Mouse (Mus musculus): ENCODE results near the gene Myzap.

The Myzap gene

GRCm38 (mm10) chr9:71550176-71550575 lies 42.0 kb downstream of the Myzap start:
- Histone ChIP-seq H3K4me3 (replicated peaks; ENCODE audit: low read length) (no peak overlapping the region), H3K27me3 (ENCODE audit: insufficient read depth, low read length) (no peaks in the 10 kb centered on the region), H3K36me3 (ENCODE audit: insufficient read depth, low read length) (no peaks in the 10 kb centered on the region), H3K9me3 (ENCODE audit: low read length) (peaks cover 6% of the 10 kb centered on the region), H3K4me1 (replicated peaks; ENCODE audit: low read depth, low read length) (no peaks in the 10 kb centered on the region; the same call in 1 of the 2 replicates)
- TF ChIP-seq NANOG (IDR thresholded peaks at IDR 0.05; ENCODE audit: borderline replicate concordance, low read length) (no peak), CTCF (conservative IDR thresholded peaks at IDR 0.05; ENCODE audit: low read length) (no peak), POU5F1 (IDR thresholded peaks at IDR 0.05; ENCODE audit: borderline replicate concordance, low read length) (no peak)

GRCm38 (mm10) chr9:71547704-71548275 lies 44.4 kb downstream of the Myzap start:
- no peak overlapping the region for H3K4me3 ChIP-seq (replicated peaks; ENCODE audit: low read length)
- no peaks in the 10 kb centered on the region for H3K9me3 ChIP-seq (ENCODE audit: low read length)
- H3K36me3 ChIP-seq (ENCODE audit: insufficient read depth, low read length) = no peaks in the 10 kb centered on the region
- H3K4me1 ChIP-seq (replicated peaks; ENCODE audit: low read depth, low read length) = no peaks in the 10 kb centered on the region; the same call in 1 of the 2 replicates
- H3K27me3 ChIP-seq (ENCODE audit: insufficient read depth, low read length) = 0 out of 2 replicates have a peak, but pooled peaks cover 3% of the 10 kb centered on the region
- TF ChIP-seq POU5F1 (IDR thresholded peaks at IDR 0.05; ENCODE audit: borderline replicate concordance, low read length) (no peak), NANOG (IDR thresholded peaks at IDR 0.05; ENCODE audit: borderline replicate concordance, low read length) (no peak), CTCF (conservative IDR thresholded peaks at IDR 0.05; ENCODE audit: low read length) (no peak)

GRCm38 (mm10) chr9:71544831-71545230 lies 47.3 kb downstream of the Myzap start:
- no peaks in the 10 kb centered on the region for H3K9me3 ChIP-seq (ENCODE audit: low read length)
- no peak for TF ChIP-seq CTCF (conservative IDR thresholded peaks at IDR 0.05; ENCODE audit: low read length)
- no peak for TF ChIP-seq POU5F1 (IDR thresholded peaks at IDR 0.05; ENCODE audit: borderline replicate concordance, low read length)
- no peak for TF ChIP-seq NANOG (IDR thresholded peaks at IDR 0.05; ENCODE audit: borderline replicate concordance, low read length)
- no peak overlapping the region for H3K4me3 ChIP-seq (replicated peaks; ENCODE audit: low read length)
- H3K27me3 ChIP-seq (ENCODE audit: insufficient read depth, low read length) = 0 out of 2 replicates have a peak, but pooled peaks cover 3% of the 10 kb centered on the region
- H3K4me1 ChIP-seq (replicated peaks; ENCODE audit: low read depth, low read length) = no peaks in the 10 kb centered on the region; the same call in 1 of the 2 replicates
- H3K36me3 ChIP-seq (ENCODE audit: insufficient read depth, low read length) = no peaks in the 10 kb centered on the region

- Histone ChIP-seq H3K27me3 (ENCODE audit: insufficient read depth, low read length) (0 out of 2 replicates have a peak, but pooled peaks cover 3% of the 10 kb centered on the region), H3K4me1 (replicated peaks; ENCODE audit: low read depth, low read length) (no peaks in the 10 kb centered on the region; the same call in 1 of the 2 replicates), H3K36me3 (ENCODE audit: insufficient read depth, low read length) (no peaks in the 10 kb centered on the region), H3K9me3 (ENCODE audit: low read length) (no peaks in the 10 kb centered on the region), H3K4me3 (replicated peaks; ENCODE audit: low read length) (no peak overlapping the region)
- peak; percentile 80 for TF ChIP-seq CTCF (conservative IDR thresholded peaks at IDR 0.05; ENCODE audit: low read length)
- TF ChIP-seq POU5F1 (IDR thresholded peaks at IDR 0.05; ENCODE audit: borderline replicate concordance, low read length) = no peak
Measured at GRCm38 (mm10) chr9:71543443-71544222, 48.5 kb downstream of the Myzap start.

- no peak for TF ChIP-seq POU5F1 (IDR thresholded peaks at IDR 0.05; ENCODE audit: borderline replicate concordance, low read length)
- TF ChIP-seq NANOG (IDR thresholded peaks at IDR 0.05; ENCODE audit: borderline replicate concordance, low read length) = no peak
- TF ChIP-seq CTCF (conservative IDR thresholded peaks at IDR 0.05; ENCODE audit: low read length) = no peak
- peaks cover 8% of the 10 kb centered on the region; the same call in 1 of the 2 replicates for H3K27me3 ChIP-seq (ENCODE audit: insufficient read depth, low read length)
- no peaks in the 10 kb centered on the region for H3K9me3 ChIP-seq (ENCODE audit: low read length)
- H3K4me1 ChIP-seq (replicated peaks; ENCODE audit: low read depth, low read length) = no peaks in the 10 kb centered on the region; the same call in 1 of the 2 replicates
- H3K4me3 ChIP-seq (replicated peaks; ENCODE audit: low read length) = no peak overlapping the region
- no peaks in the 10 kb centered on the region for H3K36me3 ChIP-seq (ENCODE audit: insufficient read depth, low read length)
Measured at GRCm38 (mm10) chr9:71542292-71542691, 49.9 kb downstream of the Myzap start.

- no peaks in the 10 kb centered on the region for H3K36me3 ChIP-seq (ENCODE audit: insufficient read depth, low read length)
- peaks cover 8% of the 10 kb centered on the region; the same call in 1 of the 2 replicates for H3K27me3 ChIP-seq (ENCODE audit: insufficient read depth, low read length)
- no peaks in the 10 kb centered on the region for H3K9me3 ChIP-seq (ENCODE audit: low read length)
- H3K4me1 ChIP-seq (replicated peaks; ENCODE audit: low read depth, low read length) = no peaks in the 10 kb centered on the region; the same call in 1 of the 2 replicates
- TF ChIP-seq CTCF (conservative IDR thresholded peaks at IDR 0.05; ENCODE audit: low read length) (no peak), POU5F1 (IDR thresholded peaks at IDR 0.05; ENCODE audit: borderline replicate concordance, low read length) (no peak), NANOG (IDR thresholded peaks at IDR 0.05; ENCODE audit: borderline replicate concordance, low read length) (no peak)
- H3K4me3 ChIP-seq (replicated peaks; ENCODE audit: low read length) = no peak overlapping the region
Measured at GRCm38 (mm10) chr9:71540739-71541138, 51.4 kb downstream of the Myzap start.

- no peak for TF ChIP-seq NANOG (IDR thresholded peaks at IDR 0.05; ENCODE audit: borderline replicate concordance, low read length)
- peaks cover 5% of the 10 kb centered on the region; the same call in 1 of the 2 replicates for H3K27me3 ChIP-seq (ENCODE audit: insufficient read depth, low read length)
- H3K36me3 ChIP-seq (ENCODE audit: insufficient read depth, low read length) = no peaks in the 10 kb centered on the region
- peaks cover 4% of the 10 kb centered on the region; the same call in 1 of the 2 replicates for H3K4me1 ChIP-seq (replicated peaks; ENCODE audit: low read depth, low read length)
- no peak overlapping the region for H3K4me3 ChIP-seq (replicated peaks; ENCODE audit: low read length)
- H3K9me3 ChIP-seq (ENCODE audit: low read length) = no peaks in the 10 kb centered on the region
Measured at GRCm38 (mm10) chr9:71535730-71536129, 56.4 kb downstream of the Myzap start.

- no peaks in the 10 kb centered on the region for H3K9me3 ChIP-seq (ENCODE audit: low read length)
- TF ChIP-seq POU5F1 (IDR thresholded peaks at IDR 0.05; ENCODE audit: borderline replicate concordance, low read length) (no peak), NANOG (IDR thresholded peaks at IDR 0.05; ENCODE audit: borderline replicate concordance, low read length) (no peak), CTCF (conservative IDR thresholded peaks at IDR 0.05; ENCODE audit: low read length) (no peak)
- peaks cover 5% of the 10 kb centered on the region; the same call in 1 of the 2 replicates for H3K27me3 ChIP-seq (ENCODE audit: insufficient read depth, low read length)
- H3K4me1 ChIP-seq (replicated peaks; ENCODE audit: low read depth, low read length) = peaks cover 4% of the 10 kb centered on the region; the same call in 1 of the 2 replicates
- no peak overlapping the region for H3K4me3 ChIP-seq (replicated peaks; ENCODE audit: low read length)
- H3K36me3 ChIP-seq (ENCODE audit: insufficient read depth, low read length) = no peaks in the 10 kb centered on the region
Measured at GRCm38 (mm10) chr9:71535036-71535435, 57.1 kb downstream of the Myzap start.

All from E14TG2a.4 (cell line).